Mouse (Mus musculus) MEL (cell line): ENCODE data around the gene Nsun5. TPM values are rescaled to one million over a fixed set of nuclear protein-coding genes. Genes with fewer than 3 reads are reported as not detected.

Experiments used
- DNase-seq: peaks from one replicate; pipeline ENCODE4 v3.0.0; 2011; ENCODE audit warnings: low read depth, low spot score
- H3K27ac ChIP-seq: 2 replicates; pipeline ENCODE4 v1.5.1; 2012; ENCODE audit warnings: low read depth, mild to moderate bottlenecking, control low read depth, low read length, moderate library complexity; ENCODE audit not compliant: control insufficient read depth
- H3K27me3 ChIP-seq, 2 experiments: fragments of 150-350 bp in 1 of 2; sonication (generic) in 1 of 2; 2 replicates each; pipeline ENCODE4 v1.6.1; 2012; ENCODE audit warnings: low read length in 2 of 2, mild to moderate bottlenecking in 2 of 2, improper control_type of control experiment in 1 of 2, moderate library complexity in 1 of 2; ENCODE audit not compliant: insufficient read depth in 2 of 2, control insufficient read depth in 1 of 2
- H3K36me3 ChIP-seq, 2 experiments: 2 replicates each; pipeline ENCODE4 v1.6.1; 2012 to 2014; ENCODE audit warnings: low read length in 2 of 2, improper control_type of control experiment in 1 of 2, inconsistent platforms in 1 of 2, mild to moderate bottlenecking in 1 of 2; ENCODE audit not compliant: insufficient read depth in 2 of 2, control insufficient read depth in 1 of 2
- H3K4me1 ChIP-seq, 2 experiments: fragments of 150-350 bp in 1 of 2; sonication (generic) in 1 of 2; 2 replicates each; pipeline ENCODE4 v1.6.1; 2012; ENCODE audit warnings: low read length in 2 of 2, improper control_type of control experiment in 1 of 2, mild to moderate bottlenecking in 1 of 2; ENCODE audit not compliant: insufficient read depth in 2 of 2, control insufficient read depth in 1 of 2
- H3K4me3 ChIP-seq, 2 experiments: fragments of 150-350 bp in 1 of 2; sonication (generic) in 1 of 2; 2 replicates each; pipeline ENCODE4 v1.5.1; 2012; ENCODE audit warnings: low read depth in 2 of 2, low read length in 2 of 2, mild to moderate bottlenecking in 2 of 2, moderate library complexity in 2 of 2, control low read depth in 1 of 2, improper control_type of control experiment in 1 of 2; ENCODE audit not compliant: control insufficient read depth in 1 of 2, insufficient read depth in 1 of 2
- H3K79me2 ChIP-seq: 2 replicates; pipeline ENCODE4 v1.6.1; 2012; ENCODE audit warnings: mild to moderate bottlenecking, low read length, moderate library complexity; ENCODE audit not compliant: control insufficient read depth, poor library complexity, insufficient read depth
- H3K9ac ChIP-seq: 2 replicates; pipeline ENCODE4 v1.6.1; 2012; ENCODE audit warnings: low read depth, mild to moderate bottlenecking, control low read depth, low read length, moderate library complexity; ENCODE audit not compliant: control insufficient read depth, poor library complexity, severe bottlenecking
- H3K9me3 ChIP-seq: fragments of 150-350 bp; sonication (generic); replicated peaks from 2 replicates; pipeline ENCODE4 v1.6.1; 2012; ENCODE audit warnings: mild to moderate bottlenecking, low read length, improper control_type of control experiment, moderate library complexity; ENCODE audit not compliant: insufficient read depth
- CTCF ChIP-seq, 3 experiments: IDR thresholded peaks in 2 of 3; conservative IDR thresholded peaks in 1 of 3; 2 replicates each; pipeline ENCODE4 v1.5.1; 2011 to 2012; ENCODE audit warnings: low read length in 3 of 3, low read depth in 2 of 3, mild to moderate bottlenecking in 2 of 3, improper control_type of control experiment in 1 of 3, inconsistent platforms in 1 of 3, mixed read lengths in 1 of 3, moderate library complexity in 1 of 3; ENCODE audit not compliant: control insufficient read depth in 1 of 3, insufficient read depth in 1 of 3, poor library complexity in 1 of 3, severe bottlenecking in 1 of 3
- ELF1 ChIP-seq: IDR thresholded peaks from 2 replicates; pipeline ENCODE4 v1.6.1; 2014; ENCODE audit warnings: low read depth, mild to moderate bottlenecking, inconsistent platforms, low read length, improper control_type of control experiment, moderate library complexity
- EP300 ChIP-seq, 2 experiments: IDR thresholded peaks; 2 replicates each; pipeline ENCODE4 v1.6.1; 2011; ENCODE audit warnings: improper control_type of control experiment in 2 of 2, low read length in 2 of 2, low read depth in 1 of 2, mild to moderate bottlenecking in 1 of 2
- GABPA ChIP-seq: IDR thresholded peaks from 2 replicates; pipeline ENCODE4 v1.6.1; 2012; ENCODE audit warnings: low read depth, mild to moderate bottlenecking, inconsistent platforms, low read length, improper control_type of control experiment, moderate library complexity
- GATA1 ChIP-seq: IDR thresholded peaks from 2 replicates; pipeline ENCODE4 v1.6.1; 2011; ENCODE audit warnings: low read depth, low read length, improper control_type of control experiment
- HCFC1 ChIP-seq: IDR thresholded peaks from 2 replicates; pipeline ENCODE4 v1.6.1; 2012; ENCODE audit warnings: low read depth, mild to moderate bottlenecking, inconsistent platforms, low read length, improper control_type of control experiment, moderate library complexity
- KAT2A ChIP-seq: conservative IDR thresholded peaks from 2 replicates; pipeline ENCODE4 v1.6.1; 2012; ENCODE audit warnings: low read depth, low read length, improper control_type of control experiment, inconsistent platforms
- MAFK ChIP-seq: IDR thresholded peaks from 2 replicates; pipeline ENCODE4 v1.6.1; 2011; ENCODE audit warnings: low read depth, mild to moderate bottlenecking, low read length, improper control_type of control experiment, borderline replicate concordance
- MAX ChIP-seq: IDR thresholded peaks from 2 replicates; pipeline ENCODE4 v1.6.1; 2011; ENCODE audit warnings: low read length, improper control_type of control experiment
- MAZ ChIP-seq: IDR thresholded peaks from 2 replicates; pipeline ENCODE4 v1.6.1; 2012; ENCODE audit warnings: low read depth, mild to moderate bottlenecking, inconsistent platforms, low read length, improper control_type of control experiment
- MEF2A ChIP-seq: IDR thresholded peaks from 2 replicates; pipeline ENCODE4 v1.6.1; 2014; ENCODE audit warnings: low read depth, mild to moderate bottlenecking, inconsistent platforms, low read length, improper control_type of control experiment; ENCODE audit not compliant: poor library complexity, insufficient replicate concordance, severe bottlenecking; ENCODE audit errors: extremely low read depth
- NELFE ChIP-seq: IDR thresholded peaks from 2 replicates; pipeline ENCODE4 v1.6.1; 2011; ENCODE audit warnings: low read depth, low read length, improper control_type of control experiment
- POLR2A ChIP-seq, 2 experiments: IDR thresholded peaks; 2 replicates each; pipeline ENCODE4 v1.6.1; 2011 to 2012; ENCODE audit warnings: low read length in 2 of 2, mild to moderate bottlenecking in 2 of 2, control low read depth in 1 of 2, improper control_type of control experiment in 1 of 2, low read depth in 1 of 2, moderate library complexity in 1 of 2; ENCODE audit not compliant: control insufficient read depth in 1 of 2, insufficient read depth in 1 of 2, poor library complexity in 1 of 2
- POLR2AphosphoS2 ChIP-seq: IDR thresholded peaks from 2 replicates; pipeline ENCODE4 v1.6.1; 2011; ENCODE audit warnings: low read length, improper control_type of control experiment
- POLR2AphosphoS5 ChIP-seq: IDR thresholded peaks from 2 replicates; pipeline ENCODE4 v1.6.1; 2012; ENCODE audit warnings: low read depth, borderline replicate concordance, mild to moderate bottlenecking, inconsistent platforms, low read length, moderate library complexity, mixed read lengths
- RAD21 ChIP-seq: IDR thresholded peaks from 2 replicates; pipeline ENCODE4 v1.6.1; 2011; ENCODE audit warnings: mild to moderate bottlenecking, low read depth, low read length, improper control_type of control experiment
- TBP ChIP-seq: IDR thresholded peaks from 2 replicates; pipeline ENCODE4 v1.8.0; 2011; ENCODE audit warnings: low read depth, low read length, improper control_type of control experiment
- TCF12 ChIP-seq: IDR thresholded peaks from 2 replicates; pipeline ENCODE4 v1.6.1; 2014; ENCODE audit warnings: low read depth, mild to moderate bottlenecking, inconsistent platforms, low read length, improper control_type of control experiment, moderate library complexity
- ZC3H11A ChIP-seq: IDR thresholded peaks from 2 replicates; pipeline ENCODE4 v1.6.1; 2012; ENCODE audit warnings: low read depth, mild to moderate bottlenecking, inconsistent platforms, low read length, improper control_type of control experiment
- ZMIZ1 ChIP-seq: IDR thresholded peaks from 2 replicates; pipeline ENCODE4 v1.6.1; 2012; ENCODE audit warnings: low read depth, mild to moderate bottlenecking, inconsistent platforms, low read length, improper control_type of control experiment, moderate library complexity
- polyA plus RNA-seq, 2 experiments: library from polyadenylated mRNA; stranded (reverse) in 1 of 2; unstranded in 1 of 2; fragments of >175 nt in 1 of 2; fragments of >200 nt in 1 of 2; gene quantifications; 2 replicates each; pipeline versions ENCODE4 v1.2.1 to v1.2.4; 2012; ENCODE audit warnings: low replicate concordance in 2 of 2, low read depth in 1 of 2; ENCODE audit not compliant: insufficient read length in 2 of 2, insufficient read depth in 1 of 2, missing spikeins in 1 of 2
- total RNA-seq: library from RNA; depleted of rRNA; stranded (reverse); fragments of 300-350 nt; gene quantifications from 2 replicates; pipeline ENCODE4 v1.2.3, GENCODE M21; 2012

Gene Nsun5
- total and polyA plus RNA-seq, 3 experiments = 90.0 to 178 (median 97.5) TPM

- TF ChIP-seq TCF12 (no peak), CTCF (IDR thresholded peaks at IDR 0.05 in 2 of 3, conservative IDR thresholded peaks at IDR 0.05 in 1 of 3; ENCODE audit: control insufficient read depth in 1 of 3, insufficient read depth in 1 of 3, low read depth in 2 of 3, low read length in 3 of 3, poor library complexity in 1 of 3, severe bottlenecking in 1 of 3) (no peak), KAT2A (no peak), ZMIZ1 (0 out of 2 replicates have a peak, but pooled peaks have one; percentile 40), MAX (no peak), ZC3H11A (no peak), HCFC1 (no peak), MAFK (no peak), TBP (no peak), POLR2AphosphoS2 (peak; percentile 82; the same call in 1 of the 2 replicates)
Observed at GRCm38 (mm10) chr5:135376341-135376740, 6.6 kb downstream of the Nsun5 start.

GRCm38 (mm10) chr5:135380681-135381080 lies 10.9 kb downstream of the Nsun5 start:
- Histone ChIP-seq H3K27me3 (no peaks in the 10 kb centered on the region), H3K9ac (no peak overlapping the region), H3K4me3 (no peak overlapping the region), H3K79me2 (no peaks in the 10 kb centered on the region), H3K27ac (no peak overlapping the region), H3K4me1 (no peaks in the 10 kb centered on the region), H3K9me3 (no peaks in the 10 kb centered on the region), H3K36me3 (peaks cover 0 to 18% of the 10 kb centered on the region in 2 experiments; a peak in 2 of 4 replicates)
- TF ChIP-seq KAT2A (no peak), MAZ (no peak), MEF2A (no peak), GATA1 (no peak), RAD21 (no peak), MAFK (no peak)
- no peak for DNase-seq

More at GRCm38 (mm10) chr5:135376341-135376740, 6.6 kb downstream of the Nsun5 start:
- DNase-seq = no peak
- Histone ChIP-seq H3K27me3 (no peaks in the 10 kb centered on the region), H3K79me2 (peaks cover 2% of the 10 kb centered on the region; the same call in 1 of the 2 replicates), H3K9me3 (no peaks in the 10 kb centered on the region), H3K4me3 (no peak overlapping the region), H3K36me3 (peaks cover 2 to 4% of the 10 kb centered on the region in 2 experiments; a peak in 2 of 4 replicates), H3K9ac (no peak overlapping the region), H3K27ac (no peak overlapping the region), H3K4me1 (no peaks in the 10 kb centered on the region)

DNA sequence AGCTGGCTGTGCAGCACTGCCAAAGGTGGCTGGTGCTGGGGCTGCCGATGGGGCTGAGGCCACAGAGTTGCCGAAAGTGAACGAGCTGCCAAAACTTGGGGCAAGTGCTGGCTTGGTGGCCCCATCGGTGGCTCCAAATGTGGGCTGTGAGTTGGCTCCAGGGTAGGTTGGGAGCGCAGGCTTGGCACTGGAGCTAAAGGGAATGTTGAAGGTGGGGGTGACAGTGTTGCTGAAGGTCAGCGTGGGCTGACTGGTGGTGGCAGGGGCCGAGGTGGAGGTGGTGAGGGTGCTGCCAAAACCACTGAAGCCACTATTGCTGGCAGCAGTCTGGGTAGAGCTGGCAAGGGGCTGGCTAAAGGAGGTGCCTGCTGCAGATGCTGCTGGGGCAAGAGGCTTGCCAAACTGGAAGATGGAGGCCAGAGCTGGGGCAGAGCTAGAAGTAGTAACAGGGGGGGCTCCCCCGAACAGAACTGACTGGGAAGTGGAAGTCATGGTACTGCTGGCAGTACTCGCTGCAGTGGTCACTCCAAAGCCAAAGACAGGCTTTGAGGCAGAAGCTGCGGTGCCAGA lies 11.7 kb downstream of the Nsun5 start:
- Histone ChIP-seq H3K4me3 (no peak overlapping the region), H3K79me2 (no peaks in the 10 kb centered on the region), H3K27me3 (no peaks in the 10 kb centered on the region), H3K4me1 (no peaks in the 10 kb centered on the region), H3K9ac (no peak overlapping the region), H3K36me3 (peaks cover 0 to 19% of the 10 kb centered on the region in 2 experiments; a peak in 2 of 4 replicates), H3K27ac (no peak overlapping the region), H3K9me3 (no peaks in the 10 kb centered on the region)
- no peak for DNase-seq
- TF ChIP-seq GABPA (no peak), POLR2A (IDR thresholded peaks at IDR 0.05; ENCODE audit: control insufficient read depth in 1 of 2, insufficient read depth in 1 of 2, low read depth in 1 of 2, low read length in 2 of 2, poor library complexity in 1 of 2) (no peak), TBP (no peak), EP300 (IDR thresholded peaks at IDR 0.05; ENCODE audit: low read depth in 1 of 2, low read length in 2 of 2) (no peak), NELFE (no peak), MEF2A (no peak), POLR2AphosphoS5 (no peak), ELF1 (no peak), MAFK (no peak)
- TF ChIP-seq, all 39 proteins: peak for 0
